ENCODE assay signal across 8 mouse cellular contexts in the genomic region with DNA sequence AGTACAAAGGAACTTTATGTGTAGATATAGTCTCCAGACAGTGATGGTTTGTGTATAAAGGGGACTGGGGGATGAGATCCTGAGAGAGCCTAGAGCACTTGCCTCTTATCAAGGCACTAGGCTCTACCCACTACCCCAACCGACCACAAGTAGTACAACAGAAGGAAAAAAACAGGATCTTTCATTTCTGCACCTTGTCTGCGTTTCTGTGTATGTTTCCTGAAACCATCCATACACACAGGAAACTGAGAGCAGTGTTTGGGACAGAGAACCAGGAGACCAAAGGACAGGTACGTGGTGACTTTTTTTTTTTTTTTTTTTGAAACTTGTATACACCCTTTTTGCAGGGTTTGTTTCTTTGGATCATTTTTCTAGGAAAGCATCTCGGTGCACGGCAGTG. TPM values are rescaled to one million over a fixed set of nuclear protein-coding genes. Genes with fewer than 3 reads are reported as not detected.
A peak's percentile ranks its signal among the peaks of the same experiment; 100 is the strongest.
DNase-seq lines count a peak whose midpoint lies in the region; ATAC-seq and TF ChIP-seq lines count a peak whose summit lies in the region.

No protein-coding gene starts in this region.

- TF ChIP-seq CTCF in kidney, adult 2 months (conservative IDR thresholded peaks at IDR 0.05; ENCODE audit: insufficient read depth, insufficient read length, low read depth, low read length) = no peak
- TF ChIP-seq CTCF in midbrain, postnatal 0 days (IDR thresholded peaks at IDR 0.05) = no peak

- WGBS in kidney, adult 2 months = 9% methylated on average over 5 of the region's 5 CpGs
- 15% methylated on average over 5 of the region's 5 CpGs for WGBS in hindbrain, embryonic 15.5 days
- WGBS in midbrain, postnatal 0 days = 17% methylated on average over 5 of the region's 5 CpGs

- no peak overlapping the region for H3K27ac ChIP-seq in kidney, adult 2 months (ENCODE audit: insufficient read depth, low read depth, low read length)
- H3K27ac ChIP-seq in hindbrain, embryonic 15.5 days (replicated peaks) = no peak overlapping the region
- H3K27ac ChIP-seq in midbrain, postnatal 0 days (ENCODE audit: low read depth, low read length) = no peak overlapping the region

- peaks cover 6% of the 10 kb centered on the region; the same call in 1 of the 2 replicates for H3K4me1 ChIP-seq in kidney, adult 2 months (ENCODE audit: control insufficient read depth, insufficient read depth, low read length)
- H3K4me1 ChIP-seq in hindbrain, embryonic 15.5 days (replicated peaks) = peaks cover 11% of the 10 kb centered on the region
- H3K4me1 ChIP-seq in midbrain, postnatal 0 days (ENCODE audit: insufficient read depth, low read length) = no peaks in the 10 kb centered on the region

- no peaks in the 10 kb centered on the region for H3K36me3 ChIP-seq in kidney, adult 2 months (ENCODE audit: control insufficient read depth, insufficient read depth, low read length)
- no peaks in the 10 kb centered on the region for H3K36me3 ChIP-seq in hindbrain, embryonic 15.5 days
- H3K36me3 ChIP-seq in midbrain, postnatal 0 days (ENCODE audit: insufficient read depth, low read length) = no peaks in the 10 kb centered on the region

- H3K27me3 ChIP-seq in kidney, adult 2 months (replicated peaks; ENCODE audit: control insufficient read depth, insufficient read depth, low read length) = no peaks in the 10 kb centered on the region
- no peaks in the 10 kb centered on the region for H3K27me3 ChIP-seq in hindbrain, embryonic 15.5 days
- no peaks in the 10 kb centered on the region for H3K27me3 ChIP-seq in midbrain, postnatal 0 days (ENCODE audit: insufficient read depth, low read length)

- peak overlapping the region; percentile 87 for H3K4me3 ChIP-seq in kidney, adult 2 months (ENCODE audit: insufficient read depth, low read depth, low read length)
- peak overlapping the region; percentile 67 for H3K4me3 ChIP-seq in hindbrain, embryonic 15.5 days
- H3K4me3 ChIP-seq in midbrain, postnatal 0 days (ENCODE audit: low read depth, low read length) = peak overlapping the region; percentile 74

- peak overlapping the region; percentile 72 for H3K4me2 ChIP-seq in hindbrain, embryonic 15.5 days
- peak overlapping the region; percentile 85 for H3K4me2 ChIP-seq in midbrain, postnatal 0 days (ENCODE audit: low read depth, low read length, poor library complexity, severe bottlenecking)

- peak overlapping the region; percentile 78 for H3K9ac ChIP-seq in hindbrain, embryonic 15.5 days
- H3K9ac ChIP-seq in midbrain, postnatal 0 days (replicated peaks; ENCODE audit: low read length, poor library complexity, severe bottlenecking) = peak overlapping the region; percentile 75

- no peak for ATAC-seq in hindbrain, embryonic 15.5 days (ENCODE audit: low FRiP score, low read depth)
- no peak for ATAC-seq in midbrain, postnatal 0 days (ENCODE audit: low FRiP score)

- H3K9me3 ChIP-seq in hindbrain, embryonic 15.5 days = no peaks in the 10 kb centered on the region
- H3K9me3 ChIP-seq in midbrain, postnatal 0 days (ENCODE audit: low read length) = no peaks in the 10 kb centered on the region

- no peak for TF ChIP-seq POLR2A in kidney, adult 2 months (IDR thresholded peaks at IDR 0.05; ENCODE audit: low read depth, low read length)

- DNase-seq in kidney, adult 2 months = no peak
- DNase-seq in kidney, postnatal 36 days = no peak
- DNase-seq in NIH3T3 (ENCODE audit: low read depth) = peak; percentile 30
- no peak for DNase-seq in midbrain, postnatal 0 days (ENCODE audit: low spot score)
- no peak for DNase-seq in MN1 (ENCODE audit: low spot score)
- no peak for DNase-seq in thymus, postnatal 14 days
- DNase-seq in layer of hippocampus, postnatal 10 days (ENCODE audit: low spot score in 2 of 2) = no peak

RNA-seq across cellular contexts. Expression of a gene that starts 0.7 kb away (rescaled TPM):
- polyA plus RNA-seq in kidney, adult 2 months (2012; rRNA removed) = 32.5 and 38.7 TPM in 2 replicates
- 26.6 and 30.2 TPM in 2 replicates for polyA plus RNA-seq in hindbrain, embryonic 15.5 days (2015; fragmentation: Nextera tagmentation; extraction: Ambion mirVana)
- total RNA-seq in midbrain, postnatal 0 days (2014; rRNA removed) = 23.7 and 26.8 TPM in 2 replicates
- polyA plus RNA-seq in midbrain, postnatal 0 days (2015; fragmentation: Nextera tagmentation; extraction: Ambion mirVana) = 24.4 and 27.8 TPM in 2 replicates
- total RNA-seq in layer of hippocampus, postnatal 10 days (2021) = 10 to 100 TPM; 24.6 to 25.1 TPM

RNA-seq across cellular contexts. Expression of a gene that starts 19.5 kb away (rescaled TPM):
- 21.4 and 22.9 TPM in 2 replicates for polyA plus RNA-seq in kidney, adult 2 months (2012; rRNA removed)
- polyA plus RNA-seq in hindbrain, embryonic 15.5 days (2015; fragmentation: Nextera tagmentation; extraction: Ambion mirVana) = 94.9 and 98.7 TPM in 2 replicates
- total RNA-seq in midbrain, postnatal 0 days (2014; rRNA removed) = 34.5 and 42.9 TPM in 2 replicates
- 67.6 and 73.5 TPM in 2 replicates for polyA plus RNA-seq in midbrain, postnatal 0 days (2015; fragmentation: Nextera tagmentation; extraction: Ambion mirVana)
- 10 to 100 TPM; 37.4 to 38.9 TPM for total RNA-seq in layer of hippocampus, postnatal 10 days (2021)
